Mouse (Mus musculus) mouse embryonic stem cell (cell line): ENCODE measurements around the gene Lrrc42.

Source experiments
- in situ Hi-C, 2 experiments: fragments of 300-500 bp; cut with MboI; formaldehyde crosslinking; loops; 1 replicate in 1 of 2; 3 replicates in 1 of 2; pipeline ENCODE4 v1.14.3; 2019 to 2020; ENCODE audit warnings: low sequenced_read_pairs in 2 of 2, low pct_unique_long_range_greater_than_20kb in 1 of 2, mixed read lengths in 1 of 2; ENCODE audit not compliant: unreplicated experiment in 1 of 2

The Lrrc42 gene

DNA sequence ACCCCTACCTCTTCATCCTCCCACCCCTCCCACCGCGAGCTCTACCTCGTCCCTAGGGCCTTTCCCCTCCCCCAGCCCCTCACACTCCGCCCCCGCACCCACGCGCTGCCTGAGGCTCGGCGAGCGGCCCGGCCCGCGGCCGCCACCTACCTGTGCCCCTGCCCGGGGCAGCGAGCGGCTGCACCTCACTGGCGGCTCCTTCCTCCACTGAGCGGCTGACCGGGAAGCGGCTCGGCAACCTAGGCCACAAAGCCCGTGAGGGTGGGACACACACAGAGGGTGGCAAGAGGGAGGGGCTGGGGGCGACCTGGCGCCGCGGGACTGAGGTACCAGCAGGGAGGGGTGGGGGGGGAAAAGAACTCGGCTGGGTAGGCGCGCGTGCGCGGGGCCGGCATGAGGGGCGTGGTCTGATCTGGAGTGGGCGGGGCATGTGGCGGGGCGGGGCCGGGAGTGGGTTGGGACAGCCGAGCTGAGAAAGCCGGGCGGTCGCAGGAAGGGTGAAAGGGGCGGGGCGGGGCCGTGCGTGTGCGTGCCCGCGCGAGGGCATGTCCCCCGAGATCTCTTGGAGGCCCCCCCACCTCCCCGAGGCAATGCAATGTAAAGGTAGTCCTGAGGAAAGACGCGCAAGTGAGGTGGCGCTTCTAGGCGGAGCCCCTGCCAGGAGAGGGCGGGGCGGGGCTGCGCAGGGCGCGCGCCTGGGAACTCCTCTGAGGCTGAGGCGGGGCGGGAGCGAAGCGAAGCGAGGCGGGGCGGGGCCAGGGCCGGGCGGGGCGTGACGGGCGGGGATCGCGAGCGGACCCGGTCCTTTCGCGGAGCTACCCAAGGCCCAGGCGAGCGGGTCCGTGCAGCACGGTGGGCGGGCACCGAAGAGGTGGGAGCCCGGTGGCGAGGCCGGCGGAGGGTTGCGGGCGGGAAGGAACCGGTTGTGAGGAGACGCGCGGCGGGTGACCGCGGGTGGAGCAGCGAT, at the start of gene Lrrc42, which contains the start of gene Hspb11:
Gene Lrrc42 (minus strand): TSS at position 408 of the 967 bp plus-strand sequence.
Gene Hspb11 (plus strand): TSS at position 469 of the 967 bp plus-strand sequence.
- in situ Hi-C loops: loop anchor here in 1 of 2 experiments (10.0 kb wide), 1 partner anchor 91 kb away; no protein-coding TSS in a partner anchor

DNA sequence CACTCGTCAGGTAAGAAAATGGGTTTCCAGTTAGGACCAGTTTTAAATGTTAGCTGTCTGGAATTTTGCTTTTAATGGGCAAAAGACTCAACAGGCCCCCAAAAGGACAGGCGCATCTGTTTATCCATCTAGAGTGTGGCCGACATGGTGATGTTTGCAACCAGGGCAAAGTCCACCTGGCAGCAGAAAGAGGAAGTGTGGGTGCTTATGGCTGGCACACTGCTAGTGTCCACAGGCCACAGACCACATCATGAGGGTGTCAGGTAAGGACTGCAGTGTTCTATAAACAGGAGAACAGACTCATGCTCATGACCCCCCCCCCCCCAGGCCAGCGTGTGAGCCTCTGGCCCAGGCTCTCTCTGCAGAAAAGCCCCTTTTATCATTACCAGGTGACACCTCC, 49.5 kb upstream of the Lrrc42 start:
- in situ Hi-C loops: no loop called here

DNA sequence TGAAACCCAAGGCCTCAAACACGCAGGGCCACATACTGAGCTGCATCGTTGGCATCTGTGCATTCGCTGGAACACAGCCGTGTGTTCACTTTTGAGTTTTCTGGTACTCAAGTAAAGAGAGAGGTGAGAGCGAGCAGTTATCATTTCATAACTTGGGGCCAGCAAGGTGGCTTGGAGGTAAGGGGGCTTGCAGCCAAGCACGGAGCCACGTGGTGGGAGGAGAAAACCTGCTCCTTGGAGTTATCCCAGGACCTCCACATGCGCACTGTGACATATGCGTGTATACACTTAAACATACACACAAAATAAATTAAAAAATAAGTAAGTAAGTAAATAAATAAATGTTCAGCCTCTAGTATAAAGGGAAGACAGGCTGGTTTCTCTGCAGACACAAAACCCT, 48.9 kb upstream of the Lrrc42 start:
- in situ Hi-C loops: no loop called here

DNA sequence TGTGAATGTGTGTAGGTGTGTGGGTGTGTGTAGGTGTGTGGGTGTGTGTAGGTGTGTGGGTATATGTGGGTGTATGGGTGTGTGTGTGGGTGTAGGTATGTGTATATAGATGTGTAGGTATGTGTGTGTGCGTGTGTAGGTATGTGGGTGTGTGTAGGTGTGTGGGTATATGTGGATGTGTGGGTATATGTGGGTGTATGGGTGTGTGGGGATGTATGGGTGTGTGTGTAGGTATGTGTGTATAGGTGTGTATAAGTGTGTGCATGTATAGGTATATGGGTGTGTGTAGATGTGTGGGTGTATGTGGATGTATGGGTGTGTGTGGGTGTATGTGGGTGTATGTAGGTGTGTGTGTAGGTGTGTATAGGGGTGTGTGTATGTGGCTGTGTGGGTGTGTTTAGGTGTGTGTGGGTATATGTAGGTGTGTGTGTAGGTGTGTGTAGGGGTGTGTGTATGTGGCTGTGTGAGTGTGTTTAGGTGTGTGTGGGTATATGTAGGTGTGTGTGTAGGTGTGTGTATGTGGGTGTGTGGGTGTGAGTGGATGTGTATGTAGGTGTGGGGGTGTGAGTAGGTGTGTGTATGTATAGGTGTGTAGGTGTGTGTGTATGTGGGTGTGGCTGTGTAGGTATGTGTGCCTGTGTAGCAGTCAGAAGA, 47.7 kb upstream of the Lrrc42 start:
- in situ Hi-C loops: no loop called here

DNA sequence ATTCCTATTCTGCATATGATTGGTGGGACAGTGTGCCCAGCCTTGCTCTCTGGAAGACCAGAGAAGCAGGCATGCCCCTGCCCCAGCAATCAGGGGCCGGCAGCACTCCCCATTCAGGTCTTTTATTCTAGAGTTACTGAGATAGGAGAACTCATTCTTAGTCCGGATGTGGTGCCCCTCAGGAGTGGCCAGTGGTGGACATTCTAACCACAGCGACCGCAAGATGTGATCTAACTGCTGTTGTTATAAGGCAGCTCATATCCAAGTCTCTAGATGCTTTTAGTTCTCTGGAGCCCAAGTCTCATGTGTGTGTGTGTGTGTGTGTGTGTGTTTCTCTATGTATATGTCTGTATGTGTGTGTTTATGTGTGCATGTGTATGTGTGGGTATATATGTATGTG, 47.0 kb upstream of the Lrrc42 start:
- in situ Hi-C loops: no loop called here

DNA sequence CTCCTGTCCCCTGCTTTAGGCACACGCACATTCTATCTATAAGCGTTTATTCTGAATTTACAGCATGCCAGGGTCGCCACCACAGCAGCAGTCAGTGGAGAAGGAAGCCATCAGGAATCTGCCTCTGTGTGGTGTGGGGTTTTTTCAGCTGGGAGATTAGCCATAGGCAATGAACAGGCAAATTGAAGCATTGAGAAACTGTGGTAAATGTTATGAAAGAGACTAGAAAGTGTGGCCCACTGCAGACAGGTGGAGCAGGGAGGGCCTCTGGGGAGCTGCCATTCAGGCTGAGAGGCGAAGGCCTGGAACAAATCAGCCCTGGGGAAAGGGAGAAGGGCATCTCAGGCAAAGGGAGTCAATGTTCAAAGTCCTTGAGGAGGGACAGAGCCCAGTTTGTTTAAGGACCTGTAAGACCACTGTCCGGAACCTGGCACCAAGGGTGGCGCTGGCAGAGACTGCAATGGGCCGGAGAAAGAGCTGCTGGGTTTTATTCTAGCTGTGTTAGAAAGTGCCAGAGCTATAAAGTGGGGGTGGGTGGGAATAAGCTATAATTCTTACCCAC, 46.5 kb upstream of the Lrrc42 start:
- in situ Hi-C loops: no loop called here

DNA sequence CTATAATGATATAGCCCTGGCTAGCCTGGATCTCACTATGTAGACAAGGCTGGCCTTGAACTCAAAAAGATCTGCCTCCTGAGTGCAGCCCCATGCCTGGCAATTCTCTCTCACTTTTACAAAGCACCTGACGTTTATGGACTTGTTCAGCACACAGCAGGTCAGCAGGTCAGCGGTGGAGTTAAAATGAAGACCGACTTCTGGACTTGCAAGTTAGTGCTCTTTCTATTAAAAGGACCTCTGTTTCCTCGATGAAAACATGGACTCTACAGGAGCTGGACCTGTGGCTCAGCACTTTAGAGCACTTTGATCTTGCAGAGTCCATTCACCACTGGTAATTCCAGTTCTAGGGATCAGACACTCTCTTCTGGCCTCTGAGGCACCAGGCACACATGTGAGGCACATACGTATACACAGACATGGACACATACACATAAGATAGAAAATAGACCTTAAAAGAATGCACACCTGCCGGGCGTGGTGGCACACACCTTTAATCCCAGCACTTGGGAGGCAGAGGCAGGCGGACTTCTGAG, 44.8 kb upstream of the Lrrc42 start:
- in situ Hi-C loops: no loop called here

DNA sequence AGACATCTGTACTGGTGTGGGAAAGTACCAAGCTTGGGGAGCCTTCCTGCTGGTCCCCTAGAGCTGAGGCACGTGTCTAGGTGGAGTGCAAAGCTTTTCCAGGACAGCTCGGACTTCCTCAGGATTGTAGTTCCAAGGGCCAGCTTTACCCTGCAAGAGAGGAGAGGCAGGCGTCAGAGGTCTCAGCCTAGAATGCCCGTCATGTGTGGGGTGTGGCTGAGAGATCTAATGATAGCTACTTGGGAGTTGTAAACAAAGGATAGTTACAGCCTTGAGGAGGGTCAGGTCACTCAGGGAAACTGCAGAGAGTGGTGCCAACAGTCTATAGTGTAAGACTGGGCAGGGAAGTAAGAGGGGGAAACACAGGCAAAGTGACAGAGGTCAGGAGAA, 38.9 kb upstream of the Lrrc42 start:
- in situ Hi-C loops: no loop called here

DNA sequence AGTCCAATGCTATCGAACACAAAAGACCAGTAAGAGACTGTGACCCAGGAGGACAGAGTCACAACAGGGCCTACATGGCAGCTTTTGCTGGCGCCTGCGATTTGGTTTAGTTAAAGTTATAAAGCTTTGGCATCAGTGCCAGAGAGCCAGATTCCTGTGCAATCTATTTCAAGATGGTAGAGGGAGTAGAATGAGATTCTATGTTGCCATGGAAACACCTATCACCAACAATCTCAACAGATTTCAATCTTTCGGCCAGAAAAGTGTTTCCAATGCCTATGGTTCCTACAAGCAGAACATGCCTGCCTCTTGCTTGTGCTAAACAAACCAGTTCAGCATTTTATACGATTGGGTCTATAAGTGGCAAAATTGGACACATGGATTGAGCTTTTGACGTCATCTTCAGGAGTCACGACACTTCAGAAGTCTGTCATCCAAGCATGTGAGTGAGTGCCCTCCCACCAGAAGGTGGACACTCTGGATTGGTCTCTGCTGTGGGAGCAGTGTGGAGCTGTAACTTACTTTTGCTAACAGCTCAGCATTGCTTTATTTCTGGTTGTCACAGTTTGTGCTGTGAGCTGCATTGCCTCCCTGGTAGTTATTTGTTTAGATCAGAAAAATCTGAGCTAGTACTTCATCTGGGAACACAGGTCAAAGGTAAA, 38.4 kb upstream of the Lrrc42 start:
- in situ Hi-C loops: no loop called here

DNA sequence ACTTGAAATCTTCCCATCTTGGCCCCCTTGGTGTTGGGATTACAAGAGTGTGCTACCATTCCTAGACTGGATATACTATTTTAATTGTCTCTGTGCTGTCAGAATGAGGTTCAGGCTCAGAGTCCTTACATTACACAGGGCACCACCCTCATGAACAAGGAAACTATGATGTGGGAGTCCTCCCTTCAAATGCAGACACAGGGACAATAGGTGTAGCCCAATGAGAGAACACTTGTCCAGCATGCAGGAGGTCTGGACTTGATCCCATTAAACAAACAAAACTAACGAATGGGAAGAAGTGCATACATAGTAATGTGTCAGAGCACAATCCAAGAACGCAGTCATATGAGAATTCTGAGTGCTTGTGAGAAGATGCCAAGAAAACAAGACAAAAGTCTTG, 34.2 kb upstream of the Lrrc42 start:
- in situ Hi-C loops: no loop called here

DNA sequence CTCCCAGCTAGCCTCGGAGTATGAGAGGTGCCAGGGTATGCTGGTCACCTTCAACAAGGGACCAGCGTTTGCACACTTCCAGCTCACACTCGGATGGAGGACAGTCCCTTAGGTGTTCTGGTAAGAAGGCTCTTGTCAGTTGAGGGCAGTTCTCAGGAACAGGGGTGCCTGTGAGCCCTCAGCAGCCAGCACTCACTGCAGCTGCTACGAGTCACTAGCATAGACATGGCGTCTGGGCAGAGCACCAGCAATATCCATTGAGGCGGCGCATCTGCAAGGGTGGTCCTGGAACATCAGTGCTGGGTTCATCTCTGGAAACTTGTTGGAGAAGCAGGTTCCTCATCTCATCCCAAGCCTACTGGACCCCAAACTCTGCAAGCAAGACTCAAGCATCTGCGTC, 33.1 kb upstream of the Lrrc42 start:
- in situ Hi-C loops: no loop called here

DNA sequence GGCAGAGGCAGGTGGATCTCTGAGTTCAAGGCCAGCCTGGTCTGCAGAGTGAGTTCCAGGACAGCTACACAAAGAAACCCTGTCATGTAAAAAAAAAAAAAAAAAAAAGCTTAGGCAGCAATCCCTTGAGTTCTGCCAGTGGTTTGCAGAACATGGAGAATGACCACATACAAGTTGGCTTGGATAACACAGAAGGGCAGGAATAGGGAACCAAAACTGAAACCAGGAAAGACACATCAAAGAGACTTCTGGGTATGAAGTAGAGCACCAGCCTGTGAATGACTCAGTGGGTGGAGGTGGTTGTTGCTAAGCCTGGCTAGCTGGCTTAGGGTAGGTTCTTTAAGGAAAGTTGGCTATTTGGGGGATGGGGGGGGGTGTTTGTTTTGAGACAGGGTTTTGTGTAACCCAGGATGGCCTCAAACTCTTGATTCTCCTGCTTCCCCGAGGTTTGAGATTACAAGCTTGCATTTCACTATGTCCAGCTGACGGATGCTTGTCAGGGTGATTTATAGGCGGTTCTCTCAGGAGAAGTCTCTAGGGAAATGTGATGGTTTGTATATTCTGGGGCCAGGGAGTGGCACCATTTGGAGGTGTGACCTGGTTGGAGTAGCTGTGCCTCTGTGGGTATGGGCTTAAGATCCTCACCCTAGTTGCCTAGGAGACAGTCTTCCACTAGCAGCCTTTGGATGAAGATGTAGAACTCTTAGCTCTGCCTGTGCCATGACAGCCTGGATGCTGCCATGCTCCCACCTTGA, 32.3 kb upstream of the Lrrc42 start:
- in situ Hi-C loops: no loop called here

DNA sequence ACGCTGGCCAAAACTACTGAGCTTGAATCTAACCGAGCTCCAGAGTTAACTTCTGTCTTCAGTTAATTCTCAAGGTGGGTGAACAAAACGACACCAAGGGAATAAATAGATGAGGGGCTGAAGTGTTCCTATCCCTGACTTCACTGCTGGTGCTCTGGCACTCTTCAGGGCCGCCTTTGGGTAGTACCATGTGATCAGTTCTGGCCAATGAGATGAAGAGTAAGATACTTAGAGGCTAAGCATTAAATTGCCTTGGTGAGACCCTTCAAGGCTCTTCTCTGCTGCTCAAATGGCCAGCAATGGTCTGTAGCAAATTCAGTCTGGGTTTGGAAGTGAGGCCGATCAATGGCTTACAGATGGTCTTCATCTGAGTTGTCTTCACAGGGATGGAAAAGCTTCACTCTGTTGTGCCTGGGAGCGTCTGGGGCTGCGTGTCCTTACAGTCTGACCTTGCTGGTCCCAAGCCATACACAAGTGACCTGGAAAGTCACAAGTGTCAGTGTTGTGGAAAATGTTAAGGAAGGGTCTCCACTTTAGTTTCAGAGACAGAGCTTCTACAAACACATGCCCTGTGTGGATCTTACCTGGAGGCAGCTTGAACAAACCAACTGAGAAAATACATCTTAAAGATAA, 27.6 kb upstream of the Lrrc42 start:
- in situ Hi-C loops: no loop called here

DNA sequence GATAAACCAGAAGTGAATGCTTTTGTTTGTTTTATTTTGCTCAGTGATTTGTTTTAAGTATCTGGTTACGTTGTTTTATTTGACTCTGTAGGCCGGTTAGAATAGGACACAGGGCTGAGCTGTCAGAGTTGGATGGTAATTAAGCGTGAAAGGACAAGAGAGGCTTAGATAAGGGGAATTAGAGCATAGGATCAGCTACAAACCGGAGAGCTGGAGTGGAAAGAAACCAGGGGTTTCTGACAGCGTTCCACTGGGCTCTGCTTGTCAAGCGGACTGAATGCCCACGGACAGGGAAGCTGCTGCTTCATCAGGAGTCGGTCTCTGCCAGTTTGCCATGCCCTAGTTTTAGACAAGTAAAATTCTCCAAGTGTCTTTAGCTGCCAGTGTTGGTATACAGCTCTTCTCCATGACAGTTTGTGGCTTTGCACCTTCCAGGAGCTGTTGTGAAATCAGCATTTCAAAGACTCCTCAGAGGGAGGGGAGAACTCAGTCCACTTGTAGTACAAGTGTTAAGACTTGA, 24.9 kb upstream of the Lrrc42 start:
- in situ Hi-C loops: no loop called here

DNA sequence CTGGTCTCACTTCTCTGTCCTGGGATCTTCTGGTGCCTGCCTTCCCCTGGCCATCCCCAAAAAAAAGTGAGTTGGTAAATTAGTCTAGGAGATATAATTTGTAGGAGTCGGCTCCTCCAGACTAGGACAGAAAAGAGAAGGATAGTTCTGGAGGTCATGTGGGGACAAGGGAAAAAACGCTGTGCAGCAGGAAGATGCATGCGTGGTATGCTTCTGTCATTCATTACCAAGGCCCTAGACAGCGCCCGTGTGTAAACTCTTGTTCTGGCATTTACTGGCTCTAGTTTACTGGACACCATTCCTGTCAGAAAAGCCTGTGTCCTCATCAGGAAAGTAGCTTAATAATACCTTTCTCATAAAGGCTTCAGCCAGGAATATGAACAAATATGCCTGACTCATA, 21.2 kb upstream of the Lrrc42 start:
- in situ Hi-C loops: no loop called here

DNA sequence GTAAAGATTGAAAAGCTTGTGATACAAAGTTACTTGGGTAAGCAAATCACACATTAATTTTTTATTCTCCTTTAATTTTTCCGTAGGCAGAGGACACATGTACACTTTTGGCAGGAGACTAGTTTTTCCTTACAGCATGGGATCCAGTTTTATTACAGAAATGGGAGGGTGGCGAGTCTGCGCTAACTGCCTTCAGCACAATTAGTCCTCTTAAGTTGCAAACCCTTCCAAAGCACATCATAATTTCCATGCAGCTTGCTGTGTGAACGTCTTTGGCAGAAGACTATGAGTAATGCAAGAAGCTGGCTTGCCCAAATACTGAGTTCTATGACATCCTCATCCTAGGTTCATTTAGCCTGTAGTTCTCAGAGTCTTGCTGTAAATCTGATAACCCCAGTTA, 20.4 kb upstream of the Lrrc42 start:
- in situ Hi-C loops: no loop called here

DNA sequence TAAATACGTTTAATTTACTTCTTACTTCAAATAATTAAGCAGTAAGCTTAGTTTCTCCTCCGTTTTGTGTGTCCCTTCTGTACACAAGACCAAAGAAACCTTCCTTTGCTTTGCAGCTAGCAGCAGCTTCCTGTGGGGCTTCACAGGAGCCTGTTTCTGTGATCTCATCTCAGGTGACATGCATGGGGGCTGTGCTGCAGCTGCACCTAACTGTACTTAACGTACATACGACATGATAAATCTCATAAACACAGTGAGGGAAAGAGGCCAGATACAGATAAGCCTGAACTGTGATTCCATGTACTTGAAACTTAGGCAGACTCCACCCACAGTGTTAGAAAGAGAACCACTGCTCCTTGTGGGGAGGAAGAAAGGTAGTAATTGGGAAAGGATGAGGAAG, 6.7 kb upstream of the Lrrc42 start:
- in situ Hi-C loops: no loop called here
